Mouse (Mus musculus) heart, embryonic 12.5 days (tissue): ENCODE results near the gene Enox1. TPM values are rescaled to one million over a fixed set of nuclear protein-coding genes. Genes with fewer than 3 reads are reported as not detected.
A peak's percentile ranks its signal among the peaks of the same experiment; 100 is the strongest.

Source experiments
- ATAC-seq: fragments of 200-750 bp; cut with Nextera tagmentation; 2 replicates; pipeline ENCODE4 v1.8.0; 2017; ENCODE audit warnings: moderate TSS enrichment, moderate library complexity; ENCODE audit not compliant: insufficient number of reproducible peaks, low FRiP score
- H3K27ac ChIP-seq: fragments of 300-500 bp; sonication (generic); 2 replicates; pipeline ENCODE4 v1.5.1; 2016; ENCODE audit warnings: mild to moderate bottlenecking, moderate library complexity; ENCODE audit not compliant: poor library complexity, severe bottlenecking
- H3K27me3 ChIP-seq: fragments of 300-500 bp; sonication (generic); replicated peaks from 2 replicates; pipeline ENCODE4 v1.6.1; 2016; ENCODE audit warnings: mild to moderate bottlenecking, moderate library complexity
- H3K36me3 ChIP-seq: fragments of 300-500 bp; sonication (generic); 2 replicates; pipeline ENCODE4 v1.6.1; 2016; ENCODE audit warnings: mild to moderate bottlenecking, moderate library complexity
- H3K4me1 ChIP-seq: fragments of 300-500 bp; sonication (generic); replicated peaks from 2 replicates; pipeline ENCODE4 v1.6.1; 2016; ENCODE audit warnings: mild to moderate bottlenecking
- H3K4me2 ChIP-seq: fragments of 300-500 bp; sonication (generic); 2 replicates; pipeline ENCODE4 v1.6.1; 2016; ENCODE audit warnings: mild to moderate bottlenecking, moderate library complexity
- H3K4me3 ChIP-seq: fragments of 300-500 bp; sonication (generic); 2 replicates; pipeline ENCODE4 v1.5.1; 2016; ENCODE audit warnings: mild to moderate bottlenecking
- H3K9ac ChIP-seq: fragments of 300-500 bp; sonication (generic); 2 replicates; pipeline ENCODE4 v1.6.1; 2016; ENCODE audit warnings: mild to moderate bottlenecking, moderate library complexity
- H3K9me3 ChIP-seq: fragments of 300-500 bp; sonication (generic); replicated peaks from 2 replicates; pipeline ENCODE4 v1.6.1; 2016; ENCODE audit warnings: mild to moderate bottlenecking, moderate library complexity
- WGBS: fragments of 180-500 bp; shearing (Covaris S2); methylation state at CpG from one replicate; pipeline ENCODE4 v1.1.7; 2016; 5-methylcytosine and 5-hydroxymethylcytosine counted together
- polyA plus RNA-seq: library from polyadenylated mRNA; unstranded; fragments of >200 nt; fragmentation: Nextera tagmentation; extraction: Ambion mirVana; gene quantifications from 2 replicates; pipeline ENCODE4 v1.2.1, GENCODE M21; 2016

The Enox1 gene
- polyA plus RNA-seq, 1 experiment from 2014 or later = 4.5 TPM

DNA sequence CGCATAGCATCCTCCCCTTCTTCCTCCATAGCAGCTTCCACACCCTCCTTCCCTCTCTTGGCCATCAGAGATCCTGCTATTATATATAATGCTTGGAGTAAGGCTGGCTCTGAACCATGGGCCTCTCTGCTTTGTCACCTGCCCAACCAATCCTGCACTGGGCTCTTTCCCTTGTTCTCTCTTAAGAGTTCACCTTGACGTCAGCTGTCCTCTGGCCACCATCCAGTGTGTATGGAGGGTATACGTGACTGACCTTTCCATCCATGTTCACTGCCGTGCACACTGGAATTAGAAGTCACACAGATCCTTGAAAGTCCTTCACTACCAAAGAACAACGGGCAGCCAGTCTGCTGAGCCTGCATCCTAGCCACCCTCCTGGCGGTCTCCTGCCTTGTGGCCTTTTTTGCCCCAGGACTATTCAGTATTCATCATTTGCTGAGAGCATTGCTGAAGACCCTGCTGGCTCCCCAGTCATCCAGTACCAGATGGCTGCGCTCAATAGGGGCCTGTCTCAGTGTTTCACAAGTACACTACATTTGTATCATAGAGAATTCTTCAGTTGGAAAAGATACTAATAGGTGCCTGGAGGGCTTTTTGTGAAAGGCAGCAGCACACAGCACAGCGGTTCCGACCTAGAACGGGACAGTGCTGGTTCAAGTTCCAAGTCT lies 526.5 kb downstream of the Enox1 start:
- Histone ChIP-seq H3K4me1 (peaks cover 30% of the 10 kb centered on the region), H3K9me3 (no peaks in the 10 kb centered on the region), H3K36me3 (no peaks in the 10 kb centered on the region), H3K4me2 (no peak overlapping the region), H3K27me3 (no peaks in the 10 kb centered on the region), H3K4me3 (no peak overlapping the region), H3K27ac (no peak overlapping the region), H3K9ac (no peak overlapping the region)
- ATAC-seq = no peak
- 77% methylated on average over 10 of the region's 10 CpGs for whole genome bisulfite sequencing

DNA sequence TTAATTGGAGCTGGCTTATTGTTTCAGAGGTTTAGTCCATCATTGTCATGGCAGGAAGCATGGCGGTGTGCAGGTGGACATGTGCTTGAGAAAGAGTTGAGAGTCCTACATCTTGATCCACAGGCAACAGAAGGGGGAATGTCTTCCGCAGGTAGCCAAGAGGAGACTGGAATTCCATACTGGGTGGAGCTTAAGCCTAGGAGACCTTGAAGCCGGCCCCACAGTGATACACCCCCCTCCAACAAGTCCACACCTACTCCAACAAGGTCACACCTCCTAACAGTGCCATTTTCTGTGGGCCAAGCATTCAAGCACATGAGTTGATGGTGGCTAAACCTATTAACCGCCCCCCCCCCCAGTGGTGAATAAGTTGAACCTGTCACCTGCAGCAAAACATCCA lies 533.3 kb downstream of the Enox1 start:
- ATAC-seq = no peak
- Histone ChIP-seq H3K27me3 (no peaks in the 10 kb centered on the region), H3K36me3 (no peaks in the 10 kb centered on the region), H3K4me2 (no peak overlapping the region), H3K4me1 (no peaks in the 10 kb centered on the region), H3K9ac (no peak overlapping the region), H3K4me3 (no peak overlapping the region), H3K9me3 (no peaks in the 10 kb centered on the region), H3K27ac (no peak overlapping the region)
- 72% methylated on average over 4 of the region's 4 CpGs for WGBS

- Histone ChIP-seq H3K36me3 (no peaks in the 10 kb centered on the region), H3K27ac (no peak overlapping the region), H3K27me3 (no peaks in the 10 kb centered on the region), H3K9ac (no peak overlapping the region), H3K4me3 (no peak overlapping the region), H3K9me3 (peaks cover 3% of the 10 kb centered on the region; the same call in 1 of the 2 replicates), H3K4me2 (no peak overlapping the region), H3K4me1 (no peaks in the 10 kb centered on the region)
- ATAC-seq = no peak
- 68% methylated on average over 6 of the region's 6 CpGs for WGBS
Observed at GRCm38 (mm10) chr14:77705006-77705405, 548.4 kb downstream of the Enox1 start.

DNA sequence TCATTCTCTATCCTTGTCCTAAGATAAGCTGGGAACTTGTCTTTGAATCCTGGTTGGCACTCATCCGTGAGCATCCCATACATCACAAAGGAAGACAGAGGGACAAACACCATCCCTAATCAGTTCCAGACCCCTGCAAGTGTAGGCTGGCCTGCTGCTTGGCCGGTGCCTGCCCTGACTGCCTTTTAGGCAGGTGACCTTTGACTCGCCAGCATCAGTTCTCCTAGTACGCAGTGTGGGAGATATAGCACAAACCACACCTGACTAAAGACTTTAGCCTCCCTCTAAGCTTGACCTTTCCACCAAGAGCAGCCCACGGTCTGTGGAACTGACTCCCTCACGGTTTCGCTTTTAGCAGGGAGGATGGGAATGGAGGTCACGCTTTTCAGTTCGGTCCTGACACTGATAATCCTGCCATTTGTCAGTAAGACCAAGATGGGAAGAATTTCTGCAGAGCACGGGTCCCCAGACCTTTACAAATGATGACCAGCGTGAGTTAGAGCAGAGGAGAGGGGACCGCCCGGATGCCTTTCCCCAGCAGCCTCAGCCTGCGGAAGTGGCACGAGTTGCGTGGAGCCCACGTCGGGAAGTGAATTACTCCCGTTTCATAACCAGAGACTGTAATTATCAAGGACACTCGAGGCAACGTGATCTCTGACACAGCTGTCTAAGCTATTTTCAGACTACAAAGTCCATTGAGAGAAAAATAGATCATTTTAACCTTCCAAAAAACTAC lies 550.1 kb downstream of the Enox1 start:
- H3K27ac ChIP-seq = no peak overlapping the region
- H3K4me1 ChIP-seq = no peaks in the 10 kb centered on the region
- 60% methylated on average over 21 of the region's 21 CpGs for WGBS
- H3K4me2 ChIP-seq = no peak overlapping the region
- no peaks in the 10 kb centered on the region for H3K27me3 ChIP-seq
- peaks cover 3% of the 10 kb centered on the region; the same call in 1 of the 2 replicates for H3K9me3 ChIP-seq
- H3K4me3 ChIP-seq = no peak overlapping the region
- H3K36me3 ChIP-seq = no peaks in the 10 kb centered on the region
- ATAC-seq = no peak
- no peak overlapping the region for H3K9ac ChIP-seq

DNA sequence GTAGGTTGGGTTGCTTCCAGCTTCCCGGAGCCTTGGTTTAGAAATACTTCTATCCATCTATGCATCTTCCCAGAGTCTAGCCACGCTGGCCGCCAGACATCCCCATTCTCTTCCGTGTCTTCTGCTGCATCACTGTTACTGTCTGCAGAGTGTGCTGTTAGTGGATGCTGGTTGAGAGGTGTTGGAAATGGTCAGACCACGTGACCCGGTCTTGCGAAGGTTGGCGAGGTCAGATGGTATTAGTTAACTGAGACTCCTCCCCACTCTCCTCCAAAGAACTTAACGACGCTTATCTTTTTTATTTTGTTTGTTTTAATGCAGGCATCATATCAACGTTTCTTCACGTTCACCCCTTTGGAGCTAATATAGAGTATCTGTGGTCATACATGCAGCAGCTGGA lies 550.7 kb downstream of the Enox1 start:
- Histone ChIP-seq H3K9ac (no peak overlapping the region), H3K9me3 (peaks cover 3% of the 10 kb centered on the region; the same call in 1 of the 2 replicates), H3K4me3 (no peak overlapping the region), H3K27me3 (no peaks in the 10 kb centered on the region), H3K36me3 (no peaks in the 10 kb centered on the region), H3K27ac (no peak overlapping the region), H3K4me2 (no peak overlapping the region), H3K4me1 (no peaks in the 10 kb centered on the region)
- no peak for ATAC-seq
- 81% methylated on average over 12 of the region's 12 CpGs for WGBS

GRCm38 (mm10) chr14:77708354-77709150 lies 552.0 kb downstream of the Enox1 start:
- H3K27ac ChIP-seq = no peak overlapping the region
- no peak overlapping the region for H3K9ac ChIP-seq
- no peak for ATAC-seq
- H3K27me3 ChIP-seq = no peaks in the 10 kb centered on the region
- WGBS = 54% methylated on average over 12 of the region's 12 CpGs
- no peaks in the 10 kb centered on the region for H3K4me1 ChIP-seq
- H3K36me3 ChIP-seq = no peaks in the 10 kb centered on the region
- H3K9me3 ChIP-seq = peaks cover 3% of the 10 kb centered on the region; the same call in 1 of the 2 replicates
- H3K4me3 ChIP-seq = no peak overlapping the region
- H3K4me2 ChIP-seq = no peak overlapping the region

- H3K4me2 ChIP-seq = no peak overlapping the region
- H3K9ac ChIP-seq = no peak overlapping the region
- H3K9me3 ChIP-seq = peaks cover 6% of the 10 kb centered on the region; the same call in 1 of the 2 replicates
- no peak for ATAC-seq
- H3K4me3 ChIP-seq = no peak overlapping the region
- H3K36me3 ChIP-seq = no peaks in the 10 kb centered on the region
- H3K27ac ChIP-seq = no peak overlapping the region
- H3K27me3 ChIP-seq = no peaks in the 10 kb centered on the region
- peaks cover 12% of the 10 kb centered on the region for H3K4me1 ChIP-seq
- 74% methylated on average over 9 of the region's 9 CpGs for WGBS
Observed at GRCm38 (mm10) chr14:77714931-77715535, 558.5 kb downstream of the Enox1 start.

GRCm38 (mm10) chr14:77716981-77717380 lies 560.4 kb downstream of the Enox1 start:
- H3K9ac ChIP-seq = no peak overlapping the region
- H3K27me3 ChIP-seq = no peaks in the 10 kb centered on the region
- H3K27ac ChIP-seq = no peak overlapping the region
- H3K4me2 ChIP-seq = no peak overlapping the region
- H3K36me3 ChIP-seq = no peaks in the 10 kb centered on the region
- H3K4me3 ChIP-seq = no peak overlapping the region
- H3K9me3 ChIP-seq = peaks cover 6% of the 10 kb centered on the region; the same call in 1 of the 2 replicates
- no peak for ATAC-seq
- 81% methylated on average over 5 of the region's 5 CpGs for WGBS
- H3K4me1 ChIP-seq = peaks cover 12% of the 10 kb centered on the region

DNA sequence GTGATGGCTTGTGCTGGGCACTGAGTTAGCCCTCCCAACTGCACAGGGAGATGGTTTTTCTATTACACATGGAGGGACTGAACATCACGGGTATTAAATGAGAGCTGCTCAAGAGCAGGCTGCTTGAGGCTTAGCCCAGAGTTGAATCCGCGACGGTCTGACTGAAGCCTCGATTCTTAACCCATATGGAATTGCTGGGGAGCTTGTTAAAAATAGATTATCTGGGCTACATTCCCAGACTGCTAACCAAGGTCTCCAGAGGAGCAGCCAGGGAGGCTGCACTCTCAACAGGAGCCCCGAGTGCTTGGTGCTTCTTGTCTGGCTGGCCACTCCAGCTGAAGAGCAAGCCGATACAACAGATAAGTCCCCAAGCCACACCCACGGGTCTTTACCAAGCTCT lies 562.3 kb downstream of the Enox1 start:
- no peak overlapping the region for H3K9ac ChIP-seq
- H3K4me3 ChIP-seq = no peak overlapping the region
- no peak for ATAC-seq
- H3K27ac ChIP-seq = peak overlapping the region; percentile 77
- H3K27me3 ChIP-seq = no peaks in the 10 kb centered on the region
- 31% methylated on average over 8 of the region's 8 CpGs for WGBS
- no peaks in the 10 kb centered on the region for H3K36me3 ChIP-seq
- peaks cover 12% of the 10 kb centered on the region for H3K4me1 ChIP-seq
- H3K9me3 ChIP-seq = peaks cover 9% of the 10 kb centered on the region; the same call in 1 of the 2 replicates
- H3K4me2 ChIP-seq = peak overlapping the region; percentile 17

DNA sequence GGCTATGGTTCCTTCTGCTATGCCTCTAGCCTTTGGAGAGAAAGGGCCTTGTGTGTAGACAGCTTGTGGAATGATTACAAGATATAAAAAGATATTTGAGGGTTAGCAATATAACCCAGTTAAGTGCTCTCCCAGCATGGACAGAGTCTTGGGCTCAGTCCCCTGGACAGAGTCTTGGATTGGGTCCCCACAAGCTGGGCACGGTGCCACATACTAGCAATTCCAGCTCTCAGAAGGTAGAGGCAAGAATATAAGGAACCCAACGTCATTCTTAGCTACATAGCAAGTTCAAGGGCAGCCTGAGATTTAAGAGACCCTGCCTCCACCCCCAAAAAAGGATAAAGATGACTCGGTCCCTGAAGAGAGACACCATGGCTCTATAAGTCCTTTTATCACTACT lies 581.5 kb downstream of the Enox1 start:
- no peaks in the 10 kb centered on the region for H3K36me3 ChIP-seq
- 66% methylated on average over 3 of the region's 3 CpGs for WGBS
- ATAC-seq = no peak
- H3K4me2 ChIP-seq = no peak overlapping the region
- H3K4me3 ChIP-seq = no peak overlapping the region
- peaks cover 15% of the 10 kb centered on the region for H3K9me3 ChIP-seq
- no peaks in the 10 kb centered on the region for H3K27me3 ChIP-seq
- H3K4me1 ChIP-seq = peaks cover 3% of the 10 kb centered on the region; the same call in 1 of the 2 replicates
- H3K27ac ChIP-seq = no peak overlapping the region
- no peak overlapping the region for H3K9ac ChIP-seq
